Mouse (Mus musculus) ES-E14 (cell line): ENCODE results near the gene Msln. TPM values are rescaled to one million over a fixed set of nuclear protein-coding genes. Genes with fewer than 3 reads are reported as not detected.
A peak's percentile ranks its signal among the peaks of the same experiment; 100 is the strongest.

Experiments
- DNase-seq: peaks from one replicate; pipeline ENCODE4 v3.0.0-alpha.2; 2013; ENCODE audit warnings: low read depth, low spot score
- H3K27ac ChIP-seq: 2 replicates; pipeline ENCODE4 v1.5.1; 2012; ENCODE audit warnings: low read depth, mild to moderate bottlenecking, low read length, moderate library complexity, mixed read lengths; ENCODE audit not compliant: poor library complexity, insufficient read depth, severe bottlenecking
- H3K36me3 ChIP-seq: 2 replicates; pipeline ENCODE4 v1.6.1; 2012; ENCODE audit warnings: mild to moderate bottlenecking, low read length, moderate library complexity, mixed read lengths; ENCODE audit not compliant: control insufficient read depth, poor library complexity, insufficient read depth, severe bottlenecking
- H3K4me1 ChIP-seq, 2 experiments: fragments of 150-350 bp in 1 of 2; sonication (generic) in 1 of 2; 2 replicates each; pipeline ENCODE4 v1.6.1; 2012; ENCODE audit warnings: low read length in 2 of 2, mild to moderate bottlenecking in 1 of 2, mixed read lengths in 1 of 2; ENCODE audit not compliant: control insufficient read depth in 2 of 2, insufficient read depth in 2 of 2, poor library complexity in 1 of 2
- H3K4me3 ChIP-seq, 2 experiments: fragments of 150-350 bp in 1 of 2; sonication (generic) in 1 of 2; 2 replicates each; pipeline ENCODE4 v1.5.1; 2012; ENCODE audit warnings: low read length in 2 of 2, low read depth in 1 of 2, mild to moderate bottlenecking in 1 of 2, mixed read lengths in 1 of 2; ENCODE audit not compliant: insufficient read depth in 1 of 2, poor library complexity in 1 of 2, severe bottlenecking in 1 of 2
- H3K9ac ChIP-seq: 2 replicates; pipeline ENCODE4 v1.6.1; 2012; ENCODE audit warnings: low read depth, mild to moderate bottlenecking, low read length, mixed read lengths; ENCODE audit not compliant: poor library complexity, insufficient read depth, severe bottlenecking
- H3K9me3 ChIP-seq: fragments of 150-350 bp; sonication (generic); 2 replicates; pipeline ENCODE4 v1.6.1; 2012; ENCODE audit warnings: low read depth, mild to moderate bottlenecking, low read length; ENCODE audit not compliant: control insufficient read depth, insufficient read depth
- CHD2 ChIP-seq: IDR thresholded peaks from 2 replicates; pipeline ENCODE4 v1.6.1; 2014; ENCODE audit warnings: mild to moderate bottlenecking, low read depth, low read length, inconsistent platforms
- HCFC1 ChIP-seq: IDR thresholded peaks from 2 replicates; pipeline ENCODE4 v1.6.1; 2012; ENCODE audit warnings: low read length, inconsistent platforms, borderline replicate concordance; ENCODE audit not compliant: insufficient read depth
- MAFK ChIP-seq: IDR thresholded peaks from 2 replicates; pipeline ENCODE4 v1.6.1; 2014; ENCODE audit warnings: mild to moderate bottlenecking, low read depth, low read length, inconsistent platforms; ENCODE audit not compliant: insufficient read depth
- ZC3H11A ChIP-seq: IDR thresholded peaks from 2 replicates; pipeline ENCODE4 v1.6.1; 2012; ENCODE audit warnings: low read depth, mild to moderate bottlenecking, inconsistent platforms, low read length, borderline replicate concordance
- ZNF384 ChIP-seq: IDR thresholded peaks from 2 replicates; pipeline ENCODE4 v1.6.1; 2012; ENCODE audit warnings: low read depth, low read length, inconsistent platforms
- in situ Hi-C, 2 experiments: fragments of 600-800 bp; cut with MboI; formaldehyde crosslinking; loops; one replicate each; pipeline ENCODE4 v1.15.1; 2025; ENCODE audit warnings: low sequenced_read_pairs in 2 of 2, inconsistent platforms in 1 of 2; ENCODE audit not compliant: unreplicated experiment in 2 of 2
- total RNA-seq: library from RNA; depleted of rRNA; stranded (reverse); fragments of 300-350 nt; gene quantifications from 2 replicates; pipeline ENCODE4 v1.2.3, GENCODE M21; 2012

The Msln gene
- total RNA-seq, 1 experiment: 7.5 TPM

DNA sequence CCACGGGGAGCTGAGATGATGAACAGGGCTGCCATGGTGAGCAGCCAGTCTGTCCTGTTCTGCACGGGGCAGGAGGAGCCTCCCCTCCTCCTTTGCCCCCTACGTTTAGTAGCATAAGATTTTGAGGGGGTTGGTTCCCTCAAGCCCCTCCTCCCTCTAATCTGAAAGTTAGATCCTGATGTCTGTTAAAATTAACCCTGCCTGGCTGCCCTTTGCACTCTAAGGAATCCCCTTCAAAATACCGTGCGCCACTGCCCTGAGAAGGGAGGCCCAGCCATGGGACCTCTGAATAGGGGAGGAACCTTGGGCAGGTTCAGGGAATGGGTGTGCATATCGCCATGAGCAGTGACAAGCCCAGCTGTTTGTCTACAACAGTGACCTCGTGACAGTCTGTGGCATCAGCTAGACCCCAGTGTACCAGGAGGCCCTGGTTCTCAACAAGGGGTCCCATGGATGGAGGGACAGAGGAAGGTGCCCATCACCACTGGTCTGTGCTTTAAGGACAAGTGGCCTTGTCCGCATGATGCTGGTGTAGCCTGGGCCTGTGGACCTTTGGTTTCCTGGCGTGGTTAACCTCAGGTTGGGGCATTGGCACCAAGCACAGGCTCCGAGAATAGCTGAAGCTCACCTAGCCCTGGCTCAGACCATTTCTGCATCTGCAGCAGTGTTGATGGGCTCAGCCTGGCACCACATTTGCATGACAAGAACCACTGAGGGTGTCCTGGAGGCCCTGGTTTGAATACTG, 21.3 kb upstream of the Msln start:
- no peak overlapping the region for H3K27ac ChIP-seq
- H3K9me3 ChIP-seq: no peaks in the 10 kb centered on the region
- no peak overlapping the region for H3K9ac ChIP-seq
- H3K4me3 ChIP-seq: no peak overlapping the region
- no peak for DNase-seq
- no peak for TF ChIP-seq ZNF384
- TF ChIP-seq HCFC1: no peak
- TF ChIP-seq ZC3H11A: no peak
- H3K4me1 ChIP-seq: peaks cover 2 to 3% of the 10 kb centered on the region in 2 experiments; a peak in 1 of 4 replicates
- peaks cover 20% of the 10 kb centered on the region for H3K36me3 ChIP-seq
- in situ Hi-C loops: no loop called here

DNA sequence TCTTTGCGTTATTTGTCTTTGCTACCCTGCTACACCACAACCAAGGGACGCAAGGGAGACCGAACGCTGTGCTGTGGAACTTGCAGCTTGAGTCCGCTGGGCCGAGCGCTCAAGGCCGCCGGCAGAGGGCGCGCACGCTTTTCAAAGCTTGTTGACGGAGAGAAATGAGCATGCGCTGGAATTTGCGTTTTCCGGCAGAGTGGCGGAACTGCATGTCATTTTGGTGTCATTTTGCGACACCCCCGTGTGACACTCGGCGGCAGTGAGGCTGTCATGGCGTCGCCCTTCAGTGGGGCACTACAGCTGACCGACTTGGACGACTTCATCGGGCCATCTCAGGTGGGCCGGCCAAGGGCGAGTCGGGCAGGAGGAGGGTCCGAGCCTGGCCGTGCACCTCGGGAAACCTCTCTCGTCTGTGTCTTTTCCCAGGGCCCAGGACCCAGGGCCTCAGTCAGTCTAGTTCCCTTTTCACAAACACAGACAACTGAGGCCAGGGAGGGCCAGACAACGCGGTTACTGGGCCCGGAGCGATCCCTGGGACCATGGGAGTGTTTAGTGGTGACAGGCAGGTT, 19.5 kb upstream of the Msln start, which contains the start of gene Narfl:
TSS of gene Narfl (plus strand) at position 228 of the 572 bp plus-strand sequence.
- in situ Hi-C loops: no loop called here
- Histone ChIP-seq H3K9ac (peak within 1 kb of the TSS; percentile 93), H3K4me1 (peaks cover 2 to 3% of the 10 kb centered on the region in 2 experiments; a peak in 1 of 4 replicates), H3K9me3 (no peaks in the 10 kb centered on the region), H3K36me3 (peaks cover 8% of the 10 kb centered on the region), H3K27ac (no peak within 1 kb of the TSS), H3K4me3 (peak within 1 kb of the TSS; percentile 86 to 93)
- DNase-seq: peak; percentile 99
- no peak for TF ChIP-seq ZC3H11A
- peak; percentile 98 for TF ChIP-seq HCFC1

DNA sequence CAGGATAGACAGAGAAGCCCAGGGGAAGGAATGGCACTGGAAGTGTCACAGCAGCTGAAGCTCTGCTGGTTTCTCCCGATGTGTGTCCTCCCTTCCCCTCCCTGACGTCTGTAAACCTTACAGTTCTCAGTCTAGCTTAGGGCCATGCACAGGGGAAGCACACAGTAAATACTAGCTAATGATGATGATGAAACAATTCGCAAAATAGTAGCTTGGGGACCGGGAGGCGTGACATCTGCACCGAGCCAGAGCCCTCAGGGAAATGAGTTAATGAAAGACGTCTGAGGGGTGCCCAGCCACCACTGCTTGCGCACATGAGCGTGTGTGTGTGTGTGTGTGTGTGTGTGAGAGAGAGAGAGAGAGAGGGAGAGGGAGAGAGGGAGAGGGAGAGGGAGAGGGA, 15.2 kb upstream of the Msln start:
- Histone ChIP-seq H3K4me3 (no peak overlapping the region), H3K9ac (no peak overlapping the region), H3K36me3 (no peaks in the 10 kb centered on the region), H3K4me1 (peaks cover 1 to 2% of the 10 kb centered on the region in 2 experiments; a peak in 1 of 4 replicates), H3K27ac (no peak overlapping the region), H3K9me3 (no peaks in the 10 kb centered on the region)
- no peak for DNase-seq
- in situ Hi-C loops: no loop called here
- TF ChIP-seq ZNF384 (no peak), CHD2 (no peak), ZC3H11A (no peak), MAFK (no peak), HCFC1 (no peak)

DNA sequence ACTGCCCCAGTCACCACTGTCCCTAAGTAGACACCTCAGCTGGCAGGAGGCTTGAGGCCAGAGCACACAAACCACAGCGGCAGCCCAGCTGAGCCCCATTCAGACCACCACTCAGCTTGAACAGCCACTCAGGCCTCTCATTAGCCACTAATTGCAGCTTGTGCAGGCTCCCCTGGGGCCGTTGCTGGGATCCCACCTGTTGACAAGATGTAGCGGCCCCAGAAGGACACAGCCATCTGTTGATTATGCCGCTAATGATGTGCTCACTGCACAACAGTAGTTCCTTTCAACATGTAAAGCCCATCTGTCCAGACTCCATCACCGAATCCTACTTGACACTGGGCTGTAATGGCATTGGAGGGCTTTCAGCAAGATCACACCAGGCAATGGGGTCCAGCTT, 11.7 kb upstream of the Msln start:
- no peak overlapping the region for H3K9ac ChIP-seq
- peaks cover 4 to 10% of the 10 kb centered on the region in 2 experiments; a peak in 2 of 4 replicates for H3K4me1 ChIP-seq
- H3K27ac ChIP-seq: no peak overlapping the region
- in situ Hi-C loops: no loop called here
- DNase-seq: no peak
- no peaks in the 10 kb centered on the region for H3K36me3 ChIP-seq
- TF ChIP-seq HCFC1 (no peak), CHD2 (no peak), MAFK (no peak), ZC3H11A (no peak), ZNF384 (no peak)
- H3K4me3 ChIP-seq: no peak overlapping the region
- H3K9me3 ChIP-seq: no peaks in the 10 kb centered on the region
